8 mouse cellular contexts compared by ENCODE assay signal in the genomic region with DNA sequence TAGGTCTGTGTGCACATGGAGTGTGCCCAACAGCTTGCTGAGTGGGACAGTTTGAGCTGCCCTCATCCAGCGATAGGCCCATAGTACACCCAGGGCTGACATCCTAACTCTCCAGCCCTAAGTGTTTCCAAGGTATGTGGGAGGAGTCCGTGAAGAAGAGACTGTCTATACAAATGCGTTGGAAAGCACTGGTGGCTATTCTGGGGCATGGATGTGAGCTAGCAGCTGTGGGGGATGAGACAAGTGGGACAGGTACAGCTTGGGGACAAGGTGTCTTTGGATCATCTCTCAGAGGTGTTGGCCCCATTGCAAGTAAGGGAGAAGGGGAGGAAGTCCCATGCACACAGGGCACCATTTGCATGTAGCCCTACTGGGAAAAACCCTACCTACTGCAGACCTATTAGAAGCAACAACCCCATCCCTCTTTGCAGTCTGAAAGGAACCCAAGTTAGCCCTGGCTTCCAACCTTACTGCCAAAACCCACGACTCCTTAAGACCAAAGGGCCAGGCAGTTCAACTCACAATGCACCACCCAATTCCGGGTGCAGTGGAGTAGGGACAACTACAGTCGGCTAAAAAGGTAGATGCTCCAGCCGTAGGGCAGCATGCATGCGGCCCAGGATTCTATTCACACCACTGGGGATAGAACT. TPM values are rescaled to one million over a fixed set of nuclear protein-coding genes. Genes with fewer than 3 reads are reported as not detected.
DNase-seq lines count a peak whose midpoint lies in the region; ATAC-seq and TF ChIP-seq lines count a peak whose summit lies in the region.

No protein-coding gene starts in this region.

- no peak for ATAC-seq in forebrain, embryonic 15.5 days (replicated peaks)
- no peak for ATAC-seq in liver, embryonic 15.5 days (ENCODE audit: insufficient read depth)

- peaks cover 65% of the 10 kb centered on the region for H3K36me3 ChIP-seq in heart, embryonic 10.5 days
- peaks cover 44 to 56% of the 10 kb centered on the region in 2 experiments for H3K36me3 ChIP-seq in CH12.LX (replicated peaks in 1 of 2; ENCODE audit: control insufficient read depth in 1 of 2, insufficient read depth in 1 of 2, low read length in 1 of 2)
- peaks cover 48% of the 10 kb centered on the region for H3K36me3 ChIP-seq in forebrain, embryonic 15.5 days
- H3K36me3 ChIP-seq in liver, embryonic 15.5 days (replicated peaks) = peaks cover 57% of the 10 kb centered on the region

- no peak for TF ChIP-seq RAD21 in CH12.LX (IDR thresholded peaks at IDR 0.05; ENCODE audit: low read depth, low read length)

- no peaks in the 10 kb centered on the region for H3K9me3 ChIP-seq in heart, embryonic 10.5 days
- H3K9me3 ChIP-seq in CH12.LX (replicated peaks; ENCODE audit: low read length) = no peaks in the 10 kb centered on the region
- no peaks in the 10 kb centered on the region for H3K9me3 ChIP-seq in forebrain, embryonic 15.5 days
- no peaks in the 10 kb centered on the region for H3K9me3 ChIP-seq in liver, embryonic 15.5 days (replicated peaks)

- H3K27me3 ChIP-seq in heart, embryonic 10.5 days (ENCODE audit: insufficient read depth, poor library complexity, severe bottlenecking) = no peaks in the 10 kb centered on the region
- no peaks in the 10 kb centered on the region for H3K27me3 ChIP-seq in CH12.LX (replicated peaks)
- H3K27me3 ChIP-seq in forebrain, embryonic 15.5 days = no peaks in the 10 kb centered on the region
- no peaks in the 10 kb centered on the region for H3K27me3 ChIP-seq in liver, embryonic 15.5 days

- DNase-seq in heart, embryonic 10.5 days (ENCODE audit: low spot score) = no peak
- no peak for DNase-seq in heart, adult 11 months
- DNase-seq in CH12.LX (ENCODE audit: extremely low read depth) = peak; percentile 82
- DNase-seq in c-Kit-positive CD71-positive TER-119-positive erythroid progenitor cells, embryonic 14.5 days (ENCODE audit: low spot score) = no peak
- DNase-seq in layer of hippocampus, postnatal 10 days (ENCODE audit: low spot score in 2 of 2) = no peak
- DNase-seq in right cerebral cortex, adult 18-20 months = no peak

- peak overlapping the region; percentile 96 for H3K9ac ChIP-seq in CH12.LX (ENCODE audit: insufficient read depth, low read depth)
- H3K9ac ChIP-seq in forebrain, embryonic 15.5 days (replicated peaks) = peak overlapping the region; percentile 95
- peak overlapping the region; percentile 74 for H3K9ac ChIP-seq in liver, embryonic 15.5 days

- TF ChIP-seq CTCF in CH12.LX (conservative IDR thresholded peaks at IDR 0.05 in 1 of 2, IDR thresholded peaks at IDR 0.05 in 1 of 2; ENCODE audit: low read depth in 2 of 2, low read length in 2 of 2) = no peak

- peak overlapping the region; percentile 99 for H3K27ac ChIP-seq in heart, embryonic 10.5 days
- peak overlapping the region; percentile 98 for H3K27ac ChIP-seq in CH12.LX (ENCODE audit: insufficient read depth, low read depth)
- H3K27ac ChIP-seq in forebrain, embryonic 15.5 days (replicated peaks) = peak overlapping the region; percentile 100
- H3K27ac ChIP-seq in liver, embryonic 15.5 days (replicated peaks) = peak overlapping the region; percentile 99

- in situ Hi-C loops in CH12.LX (cut with MboI; ENCODE audit: low pct_ligation_motif_present, low pct_unique_long_range_greater_than_20kb, low sequenced_read_pairs) = no loop called here

- peaks cover 41% of the 10 kb centered on the region for H3K4me1 ChIP-seq in heart, embryonic 10.5 days
- peaks cover 18 to 54% of the 10 kb centered on the region in 2 experiments for H3K4me1 ChIP-seq in CH12.LX (ENCODE audit: control insufficient read depth in 1 of 2, insufficient read depth in 2 of 2)
- H3K4me1 ChIP-seq in forebrain, embryonic 15.5 days = peaks cover 29% of the 10 kb centered on the region
- peaks cover 53% of the 10 kb centered on the region for H3K4me1 ChIP-seq in liver, embryonic 15.5 days (replicated peaks)

- dilution Hi-C loops in CH12.LX (cut with MboI; ENCODE audit: extremely low pct_ligation_motif_present, extremely low pct_unique_long_range_greater_than_20kb, low sequenced_read_pairs) = no loop called here

- 64% methylated on average over 8 of the region's 8 CpGs for WGBS in heart, embryonic 10.5 days
- 36% methylated on average over 8 of the region's 8 CpGs for WGBS in forebrain, embryonic 15.5 days
- 36% methylated on average over 8 of the region's 8 CpGs for WGBS in liver, embryonic 15.5 days (ENCODE audit: insufficient replicate concordance)

- peak; percentile 94 for TF ChIP-seq POLR2A in CH12.LX (IDR thresholded peaks at IDR 0.05; ENCODE audit: low read depth, low read length)

- peak overlapping the region; percentile 89 for H3K4me3 ChIP-seq in heart, embryonic 10.5 days
- peak overlapping the region; percentile 60 to 63 (median 61) for H3K4me3 ChIP-seq in CH12.LX (replicated peaks in 1 of 3; ENCODE audit: low read depth in 2 of 3, low read length in 2 of 3, poor library complexity in 1 of 3)
- peak overlapping the region; percentile 91 for H3K4me3 ChIP-seq in forebrain, embryonic 15.5 days
- peak overlapping the region; percentile 91 for H3K4me3 ChIP-seq in liver, embryonic 15.5 days (replicated peaks)

- peak overlapping the region; percentile 68 for H3K4me2 ChIP-seq in CH12.LX (ENCODE audit: insufficient read depth, low read depth, poor library complexity, severe bottlenecking)
- peak overlapping the region; percentile 91 for H3K4me2 ChIP-seq in forebrain, embryonic 15.5 days (replicated peaks)
- peak overlapping the region; percentile 99 for H3K4me2 ChIP-seq in liver, embryonic 15.5 days

- H3K79me2 ChIP-seq in CH12.LX (replicated peaks; ENCODE audit: control insufficient read depth, extremely low read depth, insufficient read depth, poor library complexity, severe bottlenecking) = peaks cover 18% of the 10 kb centered on the region

- TF ChIP-seq EP300 in CH12.LX (IDR thresholded peaks at IDR 0.05; ENCODE audit: low read length) = peak; percentile 65; the same call in 1 of the 2 replicates

TF ChIP-seq in CH12.LX, 34 proteins besides CTCF, POLR2A, EP300 and RAD21 (continues in another document):
- TF ChIP-seq MAFK (IDR thresholded peaks at IDR 0.05; ENCODE audit: insufficient replicate concordance, low read length) = no peak
- peak; percentile 24; the same call in 1 of the 2 replicates for TF ChIP-seq ETS1 (conservative IDR thresholded peaks at IDR 0.05; ENCODE audit: low read depth, low read length)
- TF ChIP-seq CHD1 (IDR thresholded peaks at IDR 0.05; ENCODE audit: low read depth, low read length) = peak; percentile 24; the same call in 1 of the 2 replicates
- TF ChIP-seq MXI1 (IDR thresholded peaks at IDR 0.05; ENCODE audit: low read depth, low read length) = no peak; the same call in 1 of the 2 replicates
- no peak for TF ChIP-seq CHD2 (IDR thresholded peaks at IDR 0.05; ENCODE audit: low read length)
- no peak for TF ChIP-seq ZC3H11A (IDR thresholded peaks at IDR 0.05; ENCODE audit: low read depth, low read length)
- peak; percentile 57 for TF ChIP-seq BHLHE40 (IDR thresholded peaks at IDR 0.05; ENCODE audit: low read depth, low read length)
- TF ChIP-seq SIN3A (IDR thresholded peaks at IDR 0.05; ENCODE audit: low read length) = peak; percentile 57
- TF ChIP-seq TCF12 (IDR thresholded peaks at IDR 0.05; ENCODE audit: low read depth, low read length) = peak; percentile 47; the same call in 1 of the 2 replicates

RNA-seq across cellular contexts. Expression of a gene that starts 1.7 kb away (rescaled TPM):
- polyA plus RNA-seq in heart, embryonic 10.5 days (2016; fragmentation: Nextera tagmentation; extraction: Ambion mirVana) = 237 and 315 TPM in 2 replicates
- 61.9 and 67.0 TPM in 2 replicates for total RNA-seq in CH12.LX (2012; rRNA removed)
- total RNA-seq in CH12.LX (2014; rRNA removed) = 48.7 and 51.5 TPM in 2 replicates
- polyA plus RNA-seq in CH12.LX (2012; ENCODE audit: insufficient read length, low read depth) = 131 and 133 TPM in 2 replicates
- 281 and 295 TPM in 2 replicates for polyA plus RNA-seq in forebrain, embryonic 15.5 days (2015; fragmentation: Nextera tagmentation; extraction: Ambion mirVana)
- polyA plus RNA-seq in liver, embryonic 15.5 days (2015; fragmentation: Nextera tagmentation; extraction: Ambion mirVana) = 63.2 and 74.5 TPM in 2 replicates
- 100 to 1,000 TPM; 119 to 129 TPM for total RNA-seq in layer of hippocampus, postnatal 10 days (2021)

RNA-seq across cellular contexts. Expression of a gene that starts 9.0 kb away (rescaled TPM):
- polyA plus RNA-seq in heart, embryonic 10.5 days (2016; fragmentation: Nextera tagmentation; extraction: Ambion mirVana) = 973 and 1,195 TPM in 2 replicates
- total RNA-seq in CH12.LX (2012; rRNA removed) (466 and 529 TPM in 2 replicates), CH12.LX (2014; rRNA removed) (442 and 444 TPM in 2 replicates)
- polyA plus RNA-seq in CH12.LX (2012; ENCODE audit: insufficient read length, low read depth) = 206 and 248 TPM in 2 replicates
- polyA plus RNA-seq in forebrain, embryonic 15.5 days (2015; fragmentation: Nextera tagmentation; extraction: Ambion mirVana) = 551 and 574 TPM in 2 replicates
- 526 and 581 TPM in 2 replicates for polyA plus RNA-seq in liver, embryonic 15.5 days (2015; fragmentation: Nextera tagmentation; extraction: Ambion mirVana)
- 100 to 1,000 TPM; 503 to 527 TPM for total RNA-seq in layer of hippocampus, postnatal 10 days (2021)

RNA-seq across cellular contexts. Expression of a gene that starts 10.2 kb away (rescaled TPM):
- polyA plus RNA-seq in heart, embryonic 10.5 days (2016; fragmentation: Nextera tagmentation; extraction: Ambion mirVana) = 2.1 and 5.0 TPM in 2 replicates
- 8.4 and 8.5 TPM in 2 replicates for total RNA-seq in CH12.LX (2012; rRNA removed)
- 4.9 and 6.6 TPM in 2 replicates for total RNA-seq in CH12.LX (2014; rRNA removed)
- polyA plus RNA-seq in CH12.LX (2012; ENCODE audit: insufficient read length, low read depth) = 4.7 and 5.9 TPM in 2 replicates
- polyA plus RNA-seq in forebrain, embryonic 15.5 days (2015; fragmentation: Nextera tagmentation; extraction: Ambion mirVana) = 22.0 and 22.7 TPM in 2 replicates
- polyA plus RNA-seq in liver, embryonic 15.5 days (2015; fragmentation: Nextera tagmentation; extraction: Ambion mirVana) = 0.78 and 0.92 TPM in 2 replicates
- total RNA-seq in layer of hippocampus, postnatal 10 days (2021) = 10 to 100 TPM; 33.6 to 36.6 TPM

RNA-seq across cellular contexts. Expression of a gene that starts 35.8 kb away (rescaled TPM):
- polyA plus RNA-seq in heart, embryonic 10.5 days (2016; fragmentation: Nextera tagmentation; extraction: Ambion mirVana) = 80.6 and 140 TPM in 2 replicates
- total RNA-seq in CH12.LX (2012; rRNA removed) (179 and 207 TPM in 2 replicates), CH12.LX (2014; rRNA removed) (139 and 146 TPM in 2 replicates)
- polyA plus RNA-seq in CH12.LX (2012; ENCODE audit: insufficient read length, low read depth) = 208 and 223 TPM in 2 replicates
- 85.2 and 89.6 TPM in 2 replicates for polyA plus RNA-seq in forebrain, embryonic 15.5 days (2015; fragmentation: Nextera tagmentation; extraction: Ambion mirVana)
- 52.8 and 59.5 TPM in 2 replicates for polyA plus RNA-seq in liver, embryonic 15.5 days (2015; fragmentation: Nextera tagmentation; extraction: Ambion mirVana)
- total RNA-seq in layer of hippocampus, postnatal 10 days (2021) = 10 to 100 TPM; 36.1 to 42.9 TPM

RNA-seq across cellular contexts. Expression of a gene that starts 41.4 kb away (rescaled TPM):
- 0.16 TPM in 1 of 2 replicates, not detected in the other for polyA plus RNA-seq in heart, embryonic 10.5 days (2016; fragmentation: Nextera tagmentation; extraction: Ambion mirVana)
- total RNA-seq in CH12.LX (2012; rRNA removed) (not detected in 2 replicates), CH12.LX (2014; rRNA removed) (not detected in 2 replicates)
- polyA plus RNA-seq in CH12.LX (2012; ENCODE audit: insufficient read length, low read depth) = not detected in 2 replicates
- 2.2 and 2.7 TPM in 2 replicates for polyA plus RNA-seq in forebrain, embryonic 15.5 days (2015; fragmentation: Nextera tagmentation; extraction: Ambion mirVana)
- polyA plus RNA-seq in liver, embryonic 15.5 days (2015; fragmentation: Nextera tagmentation; extraction: Ambion mirVana) = 0.03 and 0.06 TPM in 2 replicates
- 1 to 10 TPM; 1.7 to 3.8 TPM for total RNA-seq in layer of hippocampus, postnatal 10 days (2021)
